Mouse (Mus musculus) splenic B cell, adult 2 months (primary cell): ENCODE data around the gene Mrpl34.
"Not testable (repeated sequence)": the region's sequence is repeated elsewhere in the genome, so short reads cannot be mapped to it uniquely, and the experiment has no call there.

ENCODE experiments used
- DNase-seq: peaks from one replicate; pipeline ENCODE4 v3.0.0-alpha.2; 2011; ENCODE audit warnings: low read depth, low spot score
- H3K27me3 ChIP-seq: 2 replicates; pipeline ENCODE4 v1.6.1; 2012; ENCODE audit warnings: mild to moderate bottlenecking, low read length, moderate library complexity, mixed read lengths; ENCODE audit not compliant: control insufficient read depth, poor library complexity, insufficient read depth, severe bottlenecking
- H3K36me3 ChIP-seq: 2 replicates; pipeline ENCODE4 v1.6.1; 2012; ENCODE audit warnings: mild to moderate bottlenecking, low read length, moderate library complexity, mixed read lengths; ENCODE audit not compliant: control insufficient read depth, poor library complexity, insufficient read depth, severe bottlenecking

Gene Mrpl34

GRCm38 (mm10) chr8:71464513-71465500, at the start of gene Mrpl34:
Gene Mrpl34, plus strand, starts transcription at chr8:71464959.
- H3K27me3 ChIP-seq, result no peaks in the 10 kb centered on the region
- H3K36me3 ChIP-seq, result no peaks in the 10 kb centered on the region; the same call in 1 of the 2 replicates
- DNase-seq, result peak; percentile 100

- no peak for DNase-seq
- no peaks in the 10 kb centered on the region for H3K36me3 ChIP-seq
- no peaks in the 10 kb centered on the region for H3K27me3 ChIP-seq
Observed at GRCm38 (mm10) chr8:71422121-71422520, 42.6 kb upstream of the Mrpl34 start.

- not testable (repeated sequence) for H3K36me3 ChIP-seq, H3K27me3 ChIP-seq, DNase-seq
Observed at GRCm38 (mm10) chr8:71432935-71433334, 31.8 kb upstream of the Mrpl34 start.

GRCm38 (mm10) chr8:71437041-71437440, 27.7 kb upstream of the Mrpl34 start:
- no peak for DNase-seq
- Histone ChIP-seq H3K27me3 (no peaks in the 10 kb centered on the region), H3K36me3 (no peaks in the 10 kb centered on the region; the same call in 1 of the 2 replicates)

GRCm38 (mm10) chr8:71441404-71441803, 23.4 kb upstream of the Mrpl34 start:
- no peaks in the 10 kb centered on the region; the same call in 1 of the 2 replicates for H3K27me3 ChIP-seq
- DNase-seq, result peak; percentile 83
- no peaks in the 10 kb centered on the region for H3K36me3 ChIP-seq

DNA sequence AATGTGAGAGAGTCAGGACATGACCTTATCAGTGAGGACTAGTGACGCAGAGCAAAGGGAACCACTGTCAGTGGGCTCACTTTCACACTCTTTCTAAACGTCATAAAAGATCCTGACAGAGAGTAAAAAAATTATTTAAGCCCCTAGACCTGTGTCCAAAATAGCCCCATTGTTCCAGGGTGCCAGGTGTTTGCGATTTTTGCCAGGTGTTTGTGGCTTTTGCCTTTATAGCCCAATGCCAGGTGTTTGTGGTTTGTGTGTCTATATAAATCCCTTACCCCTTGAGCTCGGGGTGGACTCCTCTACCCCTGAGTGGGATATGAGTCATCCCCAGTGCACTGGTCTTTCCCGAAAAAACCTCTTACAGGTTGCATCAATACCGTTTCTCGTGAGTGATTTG, 19.7 kb upstream of the Mrpl34 start:
- Histone ChIP-seq H3K27me3 (no peaks in the 10 kb centered on the region; the same call in 1 of the 2 replicates), H3K36me3 (no peaks in the 10 kb centered on the region)
- no peak for DNase-seq

GRCm38 (mm10) chr8:71451337-71451736, 13.4 kb upstream of the Mrpl34 start:
- Histone ChIP-seq H3K36me3 (no peaks in the 10 kb centered on the region), H3K27me3 (no peaks in the 10 kb centered on the region)
- DNase-seq, result no peak

GRCm38 (mm10) chr8:71451777-71452176, 13.0 kb upstream of the Mrpl34 start:
- Histone ChIP-seq H3K27me3 (no peaks in the 10 kb centered on the region), H3K36me3 (no peaks in the 10 kb centered on the region)
- DNase-seq, result no peak

DNA sequence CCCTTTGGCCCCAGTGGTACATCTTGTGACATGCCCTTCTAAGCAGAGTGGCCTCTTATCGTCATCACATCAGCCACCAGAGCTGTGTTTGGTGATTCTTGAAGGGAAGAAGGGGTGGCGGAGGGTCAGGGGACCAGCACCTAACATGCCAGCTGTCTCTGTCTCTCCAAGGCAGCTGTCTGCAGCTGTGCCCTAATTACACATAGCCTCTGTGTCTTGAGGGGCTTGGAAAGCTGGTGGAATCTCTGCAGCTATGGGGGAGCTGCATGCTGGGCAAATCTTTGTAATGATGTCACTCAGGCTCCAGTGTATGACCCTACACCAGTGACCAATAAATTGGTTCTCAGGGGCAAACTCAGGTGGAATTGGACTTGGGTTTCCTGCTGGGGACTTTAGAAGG, 12.1 kb upstream of the Mrpl34 start:
- Histone ChIP-seq H3K27me3 (no peaks in the 10 kb centered on the region), H3K36me3 (no peaks in the 10 kb centered on the region)
- no peak for DNase-seq

DNA sequence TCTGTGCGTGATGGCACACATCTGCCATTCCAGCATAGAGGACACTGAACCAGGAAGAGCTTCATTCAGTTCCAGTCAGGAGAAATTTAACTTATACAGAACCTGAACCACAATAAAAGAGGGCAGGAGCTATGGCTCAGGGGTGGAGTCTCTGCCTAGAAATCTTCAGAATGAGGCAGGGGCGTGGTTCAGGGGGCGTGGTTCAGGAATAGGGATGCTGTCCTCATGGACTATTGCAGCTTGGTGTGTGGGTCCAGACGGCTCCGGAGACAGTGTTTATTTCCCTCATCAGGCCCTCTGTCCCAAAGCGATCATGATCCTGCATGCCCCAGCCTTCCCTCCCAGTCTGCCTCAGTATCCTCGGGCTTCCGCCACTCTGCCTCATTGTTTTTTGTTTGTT, 10.1 kb upstream of the Mrpl34 start:
- DNase-seq, result no peak
- Histone ChIP-seq H3K27me3 (no peaks in the 10 kb centered on the region), H3K36me3 (no peaks in the 10 kb centered on the region; the same call in 1 of the 2 replicates)

GRCm38 (mm10) chr8:71456906-71457305, 7.9 kb upstream of the Mrpl34 start:
- Histone ChIP-seq H3K36me3 (no peaks in the 10 kb centered on the region; the same call in none of the 2 replicates), H3K27me3 (no peaks in the 10 kb centered on the region)
- DNase-seq, result no peak

GRCm38 (mm10) chr8:71457659-71458270, 7.0 kb upstream of the Mrpl34 start:
- no peaks in the 10 kb centered on the region; the same call in none of the 2 replicates for H3K36me3 ChIP-seq
- DNase-seq, result no peak
- H3K27me3 ChIP-seq, result no peaks in the 10 kb centered on the region

GRCm38 (mm10) chr8:71460716-71461115, 4.0 kb upstream of the Mrpl34 start:
- DNase-seq, result no peak
- no peaks in the 10 kb centered on the region for H3K27me3 ChIP-seq
- H3K36me3 ChIP-seq, result no peaks in the 10 kb centered on the region; the same call in none of the 2 replicates

DNA sequence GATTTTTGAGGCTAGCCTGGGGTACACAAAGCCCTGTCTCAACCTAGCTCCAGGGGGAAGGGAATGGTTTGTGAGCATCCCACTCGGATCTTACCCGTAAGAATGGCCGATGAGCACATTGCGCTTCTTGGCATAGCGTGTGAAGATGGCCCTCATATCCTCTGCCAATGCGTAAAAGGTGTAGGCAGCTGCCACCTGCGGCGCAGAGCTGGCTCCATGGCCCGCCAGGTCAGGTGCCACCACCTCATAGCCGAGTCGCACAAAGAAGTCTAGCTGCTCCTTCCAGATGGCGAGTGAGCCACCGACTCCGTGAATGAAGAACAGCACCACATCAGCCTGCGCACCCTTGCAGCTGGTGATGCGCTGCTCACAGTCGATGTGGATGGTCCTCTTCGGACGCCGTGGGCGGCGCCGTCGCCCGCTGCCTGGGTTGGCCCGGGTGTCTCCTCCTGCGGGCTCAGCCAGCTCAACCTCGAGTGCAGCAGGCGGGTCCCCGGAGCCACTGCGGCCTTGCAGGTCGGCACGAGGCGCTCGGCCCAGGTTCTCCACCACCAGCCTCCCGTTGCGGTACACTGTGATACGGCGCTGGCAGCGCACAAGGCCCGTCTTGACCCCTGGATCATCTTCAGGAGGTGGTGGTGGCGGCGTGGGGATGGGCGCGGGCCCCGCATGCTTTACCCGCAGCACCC, 3.5 kb upstream of the Mrpl34 start:
- no peak for DNase-seq
- H3K36me3 ChIP-seq, result no peaks in the 10 kb centered on the region; the same call in none of the 2 replicates

More for the DNA sequence above, 3.5 kb upstream of the Mrpl34 start:
- H3K27me3 ChIP-seq, result no peaks in the 10 kb centered on the region
